Mouse (Mus musculus): ENCODE measurements around the gene Pklr. TPM values are rescaled to one million over a fixed set of nuclear protein-coding genes. Genes with fewer than 3 reads are reported as not detected.

Gene Pklr
- total and polyA plus RNA-seq, 3 experiments, result 22.9 to 80.3 (median 36.9) TPM

- no peak for TF ChIP-seq CTCF (IDR thresholded peaks at IDR 0.05; ENCODE audit: low read depth, low read length)
- TF ChIP-seq TAL1 (conservative IDR thresholded peaks at IDR 0.05; ENCODE audit: low read depth, low read length), result no peak
- no peak for TF ChIP-seq GATA1 (IDR thresholded peaks at IDR 0.05; ENCODE audit: borderline replicate concordance, low read length)
- TF ChIP-seq POLR2AphosphoS5 (IDR thresholded peaks at IDR 0.05; ENCODE audit: insufficient replicate concordance, low read depth, low read length), result no peak
- TF ChIP-seq GATA2 (IDR thresholded peaks at IDR 0.05; ENCODE audit: borderline replicate concordance, low read depth, low read length), result no peak
- DNase-seq (ENCODE audit: low spot score) (no peak), ATAC-seq (ENCODE audit: extremely low read depth, insufficient number of reproducible peaks, low FRiP score, poor library complexity, severe bottlenecking) (no peak)
- no peaks in the 10 kb centered on the region; the same call in none of the 2 replicates for H3K27me3 ChIP-seq (ENCODE audit: insufficient read depth, low read length)
- no peaks in the 10 kb centered on the region for H3K9me3 ChIP-seq (replicated peaks)
- peaks cover 6% of the 10 kb centered on the region for H3K36me3 ChIP-seq (replicated peaks)
- peaks cover 22% of the 10 kb centered on the region for H3K4me1 ChIP-seq (ENCODE audit: insufficient read depth, low read depth, low read length)
- no peak overlapping the region for H3K4me3 ChIP-seq (ENCODE audit: low read depth, low read length)
Observed at GRCm38 (mm10) chr3:89193351-89193750, 57.4 kb downstream of the Pklr start.

GRCm38 (mm10) chr3:89193853-89194252 lies 57.9 kb downstream of the Pklr start:
- H3K4me1 ChIP-seq (ENCODE audit: insufficient read depth, low read depth, low read length), result peaks cover 22% of the 10 kb centered on the region
- DNase-seq (ENCODE audit: low spot score) (no peak), ATAC-seq (ENCODE audit: extremely low read depth, insufficient number of reproducible peaks, low FRiP score, poor library complexity, severe bottlenecking) (no peak)
- no peaks in the 10 kb centered on the region; the same call in 1 of the 2 replicates for H3K27me3 ChIP-seq (ENCODE audit: insufficient read depth, low read length)
- H3K4me3 ChIP-seq (ENCODE audit: low read depth, low read length), result no peak overlapping the region
- H3K36me3 ChIP-seq (replicated peaks), result peaks cover 1% of the 10 kb centered on the region
- H3K9me3 ChIP-seq (replicated peaks), result no peaks in the 10 kb centered on the region
- TF ChIP-seq POLR2AphosphoS5 (IDR thresholded peaks at IDR 0.05; ENCODE audit: insufficient replicate concordance, low read depth, low read length), result no peak
- TF ChIP-seq TAL1 (conservative IDR thresholded peaks at IDR 0.05; ENCODE audit: low read depth, low read length), result no peak
- TF ChIP-seq GATA2 (IDR thresholded peaks at IDR 0.05; ENCODE audit: borderline replicate concordance, low read depth, low read length), result no peak
- TF ChIP-seq GATA1 (IDR thresholded peaks at IDR 0.05; ENCODE audit: borderline replicate concordance, low read length), result no peak
- TF ChIP-seq CTCF (IDR thresholded peaks at IDR 0.05; ENCODE audit: low read depth, low read length), result no peak

Other genes with a start within 250 kb of the Pklr start
Only the 20 nearest of the 24 such genes appear.
- gene Ash1l, start 185.5 kb upstream of the Pklr start, total RNA-seq (2014; fragmentation: Nextera tagmentation), result 67.0 and 69.0 TPM in 2 replicates
- 19.5 and 24.3 TPM in 2 replicates for gene Ash1l, start 185.5 kb upstream of the Pklr start, total RNA-seq (2017)
- gene Ash1l, start 185.5 kb upstream of the Pklr start, polyA plus RNA-seq (2012), result 2.7 and 3.7 TPM in 2 replicates
- gene Dap3, start 185.0 kb upstream of the Pklr start, total RNA-seq (2014; fragmentation: Nextera tagmentation), result 77.9 and 106 TPM in 2 replicates
- 141 and 157 TPM in 2 replicates for gene Dap3, start 185.0 kb upstream of the Pklr start, total RNA-seq (2017)
- 99.4 and 157 TPM in 2 replicates for gene Dap3, start 185.0 kb upstream of the Pklr start, polyA plus RNA-seq (2012)
- gene Rusc1, start 42.8 kb upstream of the Pklr start, total RNA-seq (2014; fragmentation: Nextera tagmentation), result 13.5 and 13.6 TPM in 2 replicates
- 6.4 and 9.9 TPM in 2 replicates for gene Rusc1, start 42.8 kb upstream of the Pklr start, total RNA-seq (2017)
- 14.4 and 17.4 TPM in 2 replicates for gene Rusc1, start 42.8 kb upstream of the Pklr start, polyA plus RNA-seq (2012)
- gene Gm43738, start 35.0 kb upstream of the Pklr start, total RNA-seq (2014; fragmentation: Nextera tagmentation), result not detected in 2 replicates
- not detected in 2 replicates for gene Gm43738, start 35.0 kb upstream of the Pklr start, total RNA-seq (2017)
- 1.6 and 4.3 TPM in 2 replicates for gene Gm43738, start 35.0 kb upstream of the Pklr start, polyA plus RNA-seq (2012)
- 59.4 and 73.1 TPM in 2 replicates for gene Fdps, start 34.2 kb upstream of the Pklr start, total RNA-seq (2014; fragmentation: Nextera tagmentation)
- gene Fdps, start 34.2 kb upstream of the Pklr start, total RNA-seq (2017), result 481 and 571 TPM in 2 replicates
- gene Fdps, start 34.2 kb upstream of the Pklr start, polyA plus RNA-seq (2012), result 11.2 and 22.5 TPM in 2 replicates
- gene Hcn3, start 24.1 kb downstream of the Pklr start, total RNA-seq (2014; fragmentation: Nextera tagmentation), result 0.53 TPM in 1 of 2 replicates, not detected in the other
- gene Hcn3, start 24.1 kb downstream of the Pklr start, total RNA-seq (2017), result 0.27 and 0.41 TPM in 2 replicates
- 0.85 and 1.0 TPM in 2 replicates for gene Hcn3, start 24.1 kb downstream of the Pklr start, polyA plus RNA-seq (2012)
- gene Clk2, start 28.7 kb downstream of the Pklr start, total RNA-seq (2014; fragmentation: Nextera tagmentation), result 130 and 131 TPM in 2 replicates
- 78.9 and 80.9 TPM in 2 replicates for gene Clk2, start 28.7 kb downstream of the Pklr start, total RNA-seq (2017)
- gene Clk2, start 28.7 kb downstream of the Pklr start, polyA plus RNA-seq (2012), result 72.3 and 73.3 TPM in 2 replicates
- 123 and 135 TPM in 2 replicates for gene Scamp3, start 41.3 kb downstream of the Pklr start, total RNA-seq (2014; fragmentation: Nextera tagmentation)
- 32.9 and 35.1 TPM in 2 replicates for gene Scamp3, start 41.3 kb downstream of the Pklr start, total RNA-seq (2017)
- 168 and 234 TPM in 2 replicates for gene Scamp3, start 41.3 kb downstream of the Pklr start, polyA plus RNA-seq (2012)
- gene Fam189b, start 47.0 kb downstream of the Pklr start, total RNA-seq (2014; fragmentation: Nextera tagmentation), result 2.2 and 3.5 TPM in 2 replicates
- gene Fam189b, start 47.0 kb downstream of the Pklr start, total RNA-seq (2017), result 1.1 TPM in 2 replicates
- gene Fam189b, start 47.0 kb downstream of the Pklr start, polyA plus RNA-seq (2012), result 11.9 and 14.8 TPM in 2 replicates
- 30.1 and 36.1 TPM in 2 replicates for gene Gba, start 66.8 kb downstream of the Pklr start, total RNA-seq (2014; fragmentation: Nextera tagmentation)
- 69.6 and 72.4 TPM in 2 replicates for gene Gba, start 66.8 kb downstream of the Pklr start, total RNA-seq (2017)
- 3.0 and 6.0 TPM in 2 replicates for gene Gba, start 66.8 kb downstream of the Pklr start, polyA plus RNA-seq (2012)
- gene Thbs3, start 79.0 kb downstream of the Pklr start, total RNA-seq (2014; fragmentation: Nextera tagmentation), result 1.5 and 2.4 TPM in 2 replicates
- gene Thbs3, start 79.0 kb downstream of the Pklr start, total RNA-seq (2017), result 3.1 and 3.4 TPM in 2 replicates
- gene Thbs3, start 79.0 kb downstream of the Pklr start, polyA plus RNA-seq (2012), result 0.49 and 0.67 TPM in 2 replicates
- gene Mtx1, start 90.9 kb downstream of the Pklr start, total RNA-seq (2014; fragmentation: Nextera tagmentation), result 42.6 and 54.5 TPM in 2 replicates
- 82.5 and 100 TPM in 2 replicates for gene Mtx1, start 90.9 kb downstream of the Pklr start, total RNA-seq (2017)
- gene Mtx1, start 90.9 kb downstream of the Pklr start, polyA plus RNA-seq (2012), result 311 and 404 TPM in 2 replicates
- gene Muc1, start 92.9 kb downstream of the Pklr start, total RNA-seq (2014; fragmentation: Nextera tagmentation), result 0.34 TPM in 1 of 2 replicates, not detected in the other
- 0.06 and 0.16 TPM in 2 replicates for gene Muc1, start 92.9 kb downstream of the Pklr start, total RNA-seq (2017)
- gene Muc1, start 92.9 kb downstream of the Pklr start, polyA plus RNA-seq (2012), result not detected in 2 replicates
- 105 and 132 TPM in 2 replicates for gene Krtcap2, start 109.8 kb downstream of the Pklr start, total RNA-seq (2014; fragmentation: Nextera tagmentation)
- 86.4 and 106 TPM in 2 replicates for gene Krtcap2, start 109.8 kb downstream of the Pklr start, total RNA-seq (2017)
- gene Krtcap2, start 109.8 kb downstream of the Pklr start, polyA plus RNA-seq (2012), result 145 and 167 TPM in 2 replicates
- gene Trim46, start 110.2 kb downstream of the Pklr start, total RNA-seq (2014; fragmentation: Nextera tagmentation), result 1.8 and 10.1 TPM in 2 replicates
- 0.64 and 0.76 TPM in 2 replicates for gene Trim46, start 110.2 kb downstream of the Pklr start, total RNA-seq (2017)
- 2.7 and 2.8 TPM in 2 replicates for gene Trim46, start 110.2 kb downstream of the Pklr start, polyA plus RNA-seq (2012)
- 13.2 and 13.5 TPM in 2 replicates for gene Dpm3, start 123.2 kb downstream of the Pklr start, total RNA-seq (2014; fragmentation: Nextera tagmentation)
- gene Dpm3, start 123.2 kb downstream of the Pklr start, total RNA-seq (2017), result 47.7 and 54.5 TPM in 2 replicates
- 178 and 207 TPM in 2 replicates for gene Dpm3, start 123.2 kb downstream of the Pklr start, polyA plus RNA-seq (2012)
- not detected in 2 replicates for gene Slc50a1, start 134.4 kb downstream of the Pklr start, total RNA-seq (2014; fragmentation: Nextera tagmentation)
- 0.66 TPM in 1 of 2 replicates, not detected in the other for gene Slc50a1, start 134.4 kb downstream of the Pklr start, total RNA-seq (2017)
- not detected in 2 replicates for gene Slc50a1, start 134.4 kb downstream of the Pklr start, polyA plus RNA-seq (2012)
- gene Efna1, start 145.0 kb downstream of the Pklr start, total RNA-seq (2014; fragmentation: Nextera tagmentation), result not detected in 2 replicates
- 0.05 and 0.12 TPM in 2 replicates for gene Efna1, start 145.0 kb downstream of the Pklr start, total RNA-seq (2017)
- not detected in 2 replicates for gene Efna1, start 145.0 kb downstream of the Pklr start, polyA plus RNA-seq (2012)
- not detected in 2 replicates for gene Efna3, start 186.8 kb downstream of the Pklr start, total RNA-seq (2014; fragmentation: Nextera tagmentation)
- 0.06 TPM in 1 of 2 replicates, not detected in the other for gene Efna3, start 186.8 kb downstream of the Pklr start, total RNA-seq (2017)
- gene Efna3, start 186.8 kb downstream of the Pklr start, polyA plus RNA-seq (2012), result not detected in 2 replicates
- gene Efna4, start 201.9 kb downstream of the Pklr start, total RNA-seq (2014; fragmentation: Nextera tagmentation), result not detected in 2 replicates
- 0.12 TPM in 1 of 2 replicates, not detected in the other for gene Efna4, start 201.9 kb downstream of the Pklr start, total RNA-seq (2017)
- not detected in 2 replicates for gene Efna4, start 201.9 kb downstream of the Pklr start, polyA plus RNA-seq (2012)